In the genomic region with DNA sequence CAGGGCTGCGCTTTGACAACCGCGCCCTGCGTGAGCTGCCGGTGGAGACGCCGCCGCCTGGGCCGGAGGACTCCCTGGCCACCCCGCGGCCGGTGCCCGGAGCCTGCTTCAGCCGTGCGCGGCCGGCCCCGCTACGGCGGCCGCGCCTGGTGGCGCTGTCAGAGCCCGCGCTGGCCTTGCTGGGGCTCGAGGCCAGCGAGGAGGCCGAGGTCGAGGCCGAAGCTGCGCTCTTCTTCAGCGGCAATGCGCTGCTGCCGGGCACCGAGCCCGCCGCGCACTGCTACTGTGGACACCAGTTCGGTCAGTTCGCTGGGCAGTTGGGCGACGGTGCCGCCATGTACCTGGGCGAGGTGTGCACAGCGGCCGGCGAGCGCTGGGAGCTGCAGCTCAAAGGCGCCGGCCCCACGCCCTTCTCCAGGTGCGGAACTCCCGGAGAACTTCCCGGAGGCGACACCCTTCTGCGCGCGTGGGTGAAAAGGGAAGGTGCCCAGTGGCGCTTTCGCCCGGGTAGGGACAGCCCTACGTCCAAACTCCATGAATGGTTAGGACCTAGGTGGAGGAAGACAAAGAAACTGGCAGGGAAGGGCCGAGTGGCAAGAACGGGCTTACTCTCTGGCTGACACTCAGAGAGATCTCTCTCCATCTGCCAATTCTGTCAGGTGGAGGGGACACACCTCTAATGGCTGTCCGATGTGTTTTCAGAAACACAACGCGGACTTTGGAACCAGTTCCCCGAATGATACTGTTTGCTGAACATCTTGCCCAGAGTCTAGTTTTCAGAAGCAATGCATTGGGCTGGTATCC, we compare ENCODE assay signal across 8 mouse cellular contexts. TPM values are rescaled to one million over a fixed set of nuclear protein-coding genes. Genes with fewer than 3 reads are reported as not detected.
DNase-seq lines count a peak whose midpoint lies in the region; ATAC-seq and TF ChIP-seq lines count a peak whose summit lies in the region.

No protein-coding gene starts in this region.

- peak overlapping the region; percentile 99 for H3K4me2 ChIP-seq in limb, embryonic 13.5 days (replicated peaks)
- H3K4me2 ChIP-seq in midbrain, embryonic 16.5 days (ENCODE audit: low read length): peak overlapping the region; percentile 85

- H3K27ac ChIP-seq in spleen, adult 2 months (ENCODE audit: insufficient read depth, low read length): peak overlapping the region; percentile 79
- peak overlapping the region; percentile 91 for H3K27ac ChIP-seq in hindbrain, embryonic 10.5 days
- peak overlapping the region; percentile 73 for H3K27ac ChIP-seq in limb, embryonic 13.5 days
- peak overlapping the region; percentile 82 for H3K27ac ChIP-seq in midbrain, embryonic 16.5 days (ENCODE audit: low read length)

- ATAC-seq in cerebellum, adult (ENCODE audit: insufficient number of reproducible peaks, low FRiP score, low TSS enrichment): peak; percentile 53; the same call in 1 of the 2 replicates
- peak; percentile 73 for ATAC-seq in limb, embryonic 13.5 days (ENCODE audit: low FRiP score, low read depth)
- ATAC-seq in midbrain, embryonic 16.5 days: peak; percentile 68

- H3K9ac ChIP-seq in limb, embryonic 13.5 days: peak overlapping the region; percentile 98
- peak overlapping the region; percentile 88 for H3K9ac ChIP-seq in midbrain, embryonic 16.5 days (ENCODE audit: low read depth, low read length)

- no peak for TF ChIP-seq CTCF in spleen, adult 2 months (IDR thresholded peaks at IDR 0.05; ENCODE audit: extremely low read depth, insufficient read depth, insufficient read length, insufficient replicate concordance)

- peaks cover 3% of the 10 kb centered on the region; the same call in 1 of the 2 replicates for H3K4me1 ChIP-seq in spleen, adult 2 months (ENCODE audit: control insufficient read depth, insufficient read depth, insufficient read length)
- peaks cover 23% of the 10 kb centered on the region for H3K4me1 ChIP-seq in hindbrain, embryonic 10.5 days (replicated peaks)
- H3K4me1 ChIP-seq in limb, embryonic 13.5 days: peaks cover 22% of the 10 kb centered on the region
- H3K4me1 ChIP-seq in midbrain, embryonic 16.5 days (ENCODE audit: control insufficient read depth, insufficient read depth, low read length): peaks cover 20% of the 10 kb centered on the region

- H3K36me3 ChIP-seq in spleen, adult 2 months (ENCODE audit: control insufficient read depth, insufficient read depth, low read length): peaks cover 27% of the 10 kb centered on the region
- peaks cover 57% of the 10 kb centered on the region for H3K36me3 ChIP-seq in hindbrain, embryonic 10.5 days
- H3K36me3 ChIP-seq in limb, embryonic 13.5 days: peaks cover 55% of the 10 kb centered on the region
- peaks cover 22% of the 10 kb centered on the region for H3K36me3 ChIP-seq in midbrain, embryonic 16.5 days (ENCODE audit: control insufficient read depth, insufficient read depth, low read length)

- no peak for TF ChIP-seq POLR2A in spleen, adult 2 months (IDR thresholded peaks at IDR 0.05; ENCODE audit: low read depth, low read length)

- WGBS in spleen, adult 2 months: 2% methylated on average over 68 of the region's 68 CpGs
- 4% methylated on average over 68 of the region's 68 CpGs for WGBS in hindbrain, embryonic 10.5 days
- WGBS in limb, embryonic 13.5 days: 5% methylated on average over 55 of the region's 68 CpGs
- WGBS in midbrain, embryonic 16.5 days: 3% methylated on average over 66 of the region's 68 CpGs

- H3K9me3 ChIP-seq in hindbrain, embryonic 10.5 days: no peaks in the 10 kb centered on the region
- H3K9me3 ChIP-seq in limb, embryonic 13.5 days: no peaks in the 10 kb centered on the region
- no peaks in the 10 kb centered on the region for H3K9me3 ChIP-seq in midbrain, embryonic 16.5 days (replicated peaks; ENCODE audit: control insufficient read depth, low read length, poor library complexity, severe bottlenecking)

- DNase-seq in cerebellum, adult 18-20 months: no peak
- DNase-seq in spleen, adult 2 months (ENCODE audit: low read depth in 1 of 2, low spot score in 2 of 2): no peak
- DNase-seq in spleen, postnatal 14 days (ENCODE audit: low spot score in 2 of 2): no peak
- no peak for DNase-seq in hindbrain, embryonic 10.5 days (ENCODE audit: low spot score)
- no peak for DNase-seq in T-cell, adult 2 months (ENCODE audit: low spot score)

- H3K27me3 ChIP-seq in spleen, adult 2 months (ENCODE audit: control insufficient read depth, insufficient read depth, low read length): no peaks in the 10 kb centered on the region
- no peaks in the 10 kb centered on the region for H3K27me3 ChIP-seq in hindbrain, embryonic 10.5 days (ENCODE audit: insufficient read depth, poor library complexity, severe bottlenecking)
- H3K27me3 ChIP-seq in limb, embryonic 13.5 days: no peaks in the 10 kb centered on the region
- no peaks in the 10 kb centered on the region for H3K27me3 ChIP-seq in midbrain, embryonic 16.5 days (ENCODE audit: control insufficient read depth, insufficient read depth, low read depth, low read length)

- H3K4me3 ChIP-seq in spleen, adult 2 months (ENCODE audit: extremely low read depth, insufficient read depth, insufficient read length): peak overlapping the region; percentile 86
- H3K4me3 ChIP-seq in hindbrain, embryonic 10.5 days: peak overlapping the region; percentile 96
- peak overlapping the region; percentile 99 for H3K4me3 ChIP-seq in limb, embryonic 13.5 days
- peak overlapping the region; percentile 80 for H3K4me3 ChIP-seq in midbrain, embryonic 16.5 days (ENCODE audit: low read depth, low read length)

RNA-seq across cellular contexts. Expression of gene Selenoo, which starts 0.6 kb away (rescaled TPM):
- polyA plus RNA-seq in spleen, adult 2 months (2012; rRNA removed): 27.7 and 41.4 TPM in 2 replicates
- polyA plus RNA-seq in hindbrain, embryonic 10.5 days (2016; fragmentation: Nextera tagmentation; extraction: Ambion mirVana): 15.9 and 21.6 TPM in 2 replicates
- 18.6 and 19.0 TPM in 2 replicates for polyA plus RNA-seq in limb, embryonic 13.5 days (2015; fragmentation: Nextera tagmentation; extraction: Ambion mirVana)
- polyA plus RNA-seq in midbrain, embryonic 16.5 days (2015; fragmentation: Nextera tagmentation; extraction: Ambion mirVana): 17.8 and 19.1 TPM in 2 replicates

RNA-seq across cellular contexts. Expression of gene Trabd, which starts 14.5 kb away (rescaled TPM):
- polyA plus RNA-seq in spleen, adult 2 months (2012; rRNA removed): 59.5 and 69.9 TPM in 2 replicates
- polyA plus RNA-seq in hindbrain, embryonic 10.5 days (2016; fragmentation: Nextera tagmentation; extraction: Ambion mirVana): 56.2 and 57.8 TPM in 2 replicates
- polyA plus RNA-seq in limb, embryonic 13.5 days (2015; fragmentation: Nextera tagmentation; extraction: Ambion mirVana): 49.4 and 51.3 TPM in 2 replicates
- polyA plus RNA-seq in midbrain, embryonic 16.5 days (2015; fragmentation: Nextera tagmentation; extraction: Ambion mirVana): 36.8 and 39.9 TPM in 2 replicates

RNA-seq across cellular contexts. Expression of gene Panx2, which starts 29.9 kb away (rescaled TPM):
- polyA plus RNA-seq in spleen, adult 2 months (2012; rRNA removed): not detected in 2 replicates
- 0.26 and 0.56 TPM in 2 replicates for polyA plus RNA-seq in hindbrain, embryonic 10.5 days (2016; fragmentation: Nextera tagmentation; extraction: Ambion mirVana)
- polyA plus RNA-seq in limb, embryonic 13.5 days (2015; fragmentation: Nextera tagmentation; extraction: Ambion mirVana): 0.68 and 0.90 TPM in 2 replicates
- 7.5 and 9.5 TPM in 2 replicates for polyA plus RNA-seq in midbrain, embryonic 16.5 days (2015; fragmentation: Nextera tagmentation; extraction: Ambion mirVana)

RNA-seq across cellular contexts. Expression of gene Tubgcp6, which starts 33.5 kb away (rescaled TPM):
- polyA plus RNA-seq in spleen, adult 2 months (2012; rRNA removed): 38.4 and 45.1 TPM in 2 replicates
- polyA plus RNA-seq in hindbrain, embryonic 10.5 days (2016; fragmentation: Nextera tagmentation; extraction: Ambion mirVana): 23.7 and 26.0 TPM in 2 replicates
- 17.5 and 18.1 TPM in 2 replicates for polyA plus RNA-seq in limb, embryonic 13.5 days (2015; fragmentation: Nextera tagmentation; extraction: Ambion mirVana)
- 18.5 and 19.1 TPM in 2 replicates for polyA plus RNA-seq in midbrain, embryonic 16.5 days (2015; fragmentation: Nextera tagmentation; extraction: Ambion mirVana)

RNA-seq across cellular contexts. Expression of gene Hdac10, which starts 39.0 kb away (rescaled TPM):
- polyA plus RNA-seq in spleen, adult 2 months (2012; rRNA removed): 76.2 and 86.8 TPM in 2 replicates
- 16.4 and 18.5 TPM in 2 replicates for polyA plus RNA-seq in hindbrain, embryonic 10.5 days (2016; fragmentation: Nextera tagmentation; extraction: Ambion mirVana)
- 17.4 and 18.7 TPM in 2 replicates for polyA plus RNA-seq in limb, embryonic 13.5 days (2015; fragmentation: Nextera tagmentation; extraction: Ambion mirVana)
- 30.6 and 31.0 TPM in 2 replicates for polyA plus RNA-seq in midbrain, embryonic 16.5 days (2015; fragmentation: Nextera tagmentation; extraction: Ambion mirVana)
